Mouse (Mus musculus) layer of hippocampus, adult 8-10 months (tissue): ENCODE measurements around the gene Psmb6. TPM values are rescaled to one million over a fixed set of nuclear protein-coding genes. Genes with fewer than 3 reads are reported as not detected.
"Not testable (repeated sequence)": the region's sequence is repeated elsewhere in the genome, so short reads cannot be mapped to it uniquely, and the experiment has no call there.

Experiments
- DNase-seq, 2 experiments: peaks; one replicate each; pipeline ENCODE4 v3.0.0; 2022; ENCODE audit warnings: low spot score in 2 of 2
- total RNA-seq, 4 experiments: library from RNA; stranded (reverse); gene quantifications; 2 replicates each; pipeline ENCODE4 v1.2.4; 2022

The Psmb6 gene
- total RNA-seq, 4 experiments from 2014 or later: 176 to 204 (median 189) TPM

DNA sequence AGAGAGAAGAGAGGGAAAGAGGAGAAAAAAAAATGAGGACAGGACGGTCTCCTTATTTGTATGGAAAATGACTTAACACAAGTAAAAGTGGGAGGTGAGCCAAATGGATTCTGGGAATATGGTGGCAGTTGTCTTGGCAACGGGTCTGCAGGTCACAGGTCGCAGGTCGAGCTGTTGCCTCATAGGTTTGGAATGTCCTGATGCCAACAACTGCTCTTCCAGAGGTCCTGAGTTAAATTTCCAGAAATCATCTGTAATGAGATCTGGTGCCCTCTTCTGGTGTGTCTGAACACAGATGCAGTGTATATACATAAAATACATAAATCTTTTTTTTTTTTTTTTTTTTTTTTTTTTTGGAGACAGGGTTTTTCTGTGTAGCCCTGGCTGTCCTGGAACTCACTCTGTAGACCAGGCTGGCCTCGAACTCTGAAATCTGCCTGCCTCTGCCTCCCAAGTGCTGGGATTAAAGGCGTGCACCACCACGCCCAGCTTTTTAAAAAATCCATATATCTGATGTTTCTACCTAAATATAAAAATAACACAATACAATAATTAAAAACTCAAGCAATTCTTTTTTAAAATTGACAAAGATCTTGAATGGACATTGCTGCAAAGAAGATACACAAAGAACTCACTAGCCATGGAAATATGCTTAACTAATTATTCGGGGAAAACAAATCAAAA is 1.7 kb upstream of the Psmb6 start:
- not testable (repeated sequence) for DNase-seq

DNA sequence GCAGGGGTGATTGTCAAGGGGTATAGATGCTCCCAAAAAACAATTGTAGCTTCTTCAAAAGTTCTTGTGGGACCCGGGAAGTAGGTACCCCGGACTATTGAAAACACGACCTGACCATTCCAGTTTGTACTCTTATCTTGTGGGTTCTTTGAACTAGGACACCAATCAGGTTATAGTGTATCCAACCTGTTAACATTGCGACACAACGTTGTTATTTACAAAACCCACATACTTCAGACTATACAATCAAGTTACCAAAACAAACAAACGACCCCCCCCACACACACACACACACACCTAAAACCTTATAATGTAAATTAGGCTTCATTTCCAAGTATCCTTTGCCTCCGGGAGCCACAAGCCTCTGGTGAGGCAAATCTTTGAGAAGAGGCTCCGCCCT is 385 bp upstream of the Psmb6 start:
- DNase-seq: no peak

DNA sequence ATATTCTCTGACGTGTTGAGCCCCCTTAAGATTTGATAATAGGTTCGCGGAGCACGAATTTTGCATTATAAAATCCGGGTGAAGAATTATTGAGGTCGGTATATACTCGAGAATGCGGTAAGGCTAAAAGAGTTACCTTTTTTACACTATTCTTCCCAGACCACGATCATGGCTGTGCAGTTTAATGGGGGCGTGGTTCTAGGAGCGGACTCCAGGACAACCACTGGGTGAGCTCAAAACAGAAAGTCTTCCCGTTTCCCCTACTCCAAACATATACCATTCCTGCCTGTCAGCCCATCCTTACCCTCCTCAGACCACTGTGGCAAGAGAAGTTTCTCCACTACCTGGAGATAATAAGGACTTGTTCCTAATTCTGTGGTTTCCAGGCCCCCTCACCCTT is 559 bp downstream of the Psmb6 start:
- DNase-seq: no peak

DNA sequence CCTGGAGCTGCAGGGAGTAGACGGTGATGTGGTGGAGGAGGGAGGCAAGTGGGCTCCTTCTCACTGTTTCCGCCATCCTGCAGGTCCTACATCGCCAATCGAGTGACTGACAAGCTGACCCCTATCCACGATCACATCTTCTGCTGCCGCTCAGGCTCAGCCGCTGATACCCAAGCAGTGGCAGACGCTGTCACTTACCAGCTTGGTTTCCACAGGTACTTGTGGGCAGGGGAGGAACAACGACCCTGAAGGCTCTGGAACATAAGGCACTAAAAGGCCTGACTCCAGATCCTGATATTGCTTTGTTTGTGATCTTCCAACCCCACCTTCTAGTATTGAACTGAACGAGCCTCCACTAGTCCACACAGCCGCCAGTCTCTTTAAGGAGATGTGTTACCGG is 1.0 kb downstream of the Psmb6 start:
- no peak for DNase-seq

GRCm38 (mm10) chr11:70528610-70529009 is 3.4 kb downstream of the Psmb6 start:
- no peak for DNase-seq

- not testable (repeated sequence) for DNase-seq
Observed at GRCm38 (mm10) chr11:70531065-70531464, 5.9 kb downstream of the Psmb6 start.

DNA sequence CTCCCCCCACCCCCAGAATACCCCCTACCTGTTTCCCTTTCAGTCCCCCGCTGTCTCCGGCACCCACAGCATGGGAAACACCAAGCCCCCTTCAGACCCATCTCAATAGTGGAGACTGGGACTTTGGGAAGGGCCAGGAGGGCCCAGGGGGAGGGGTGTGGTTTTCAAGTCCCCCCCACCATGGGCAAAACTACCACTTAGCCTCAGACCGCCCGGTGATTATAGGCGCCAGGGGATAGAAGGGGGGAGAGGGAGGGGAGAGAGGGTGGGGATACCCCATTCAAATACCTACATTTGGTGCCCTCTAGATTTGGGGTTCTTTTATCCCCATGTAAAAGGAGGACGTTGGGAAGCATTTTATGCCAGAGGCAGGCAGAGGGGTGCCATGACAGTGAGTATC is 7.7 kb downstream of the Psmb6 start, which contains the start of gene Gm40193:
Gene Gm40193 (minus strand): TSS at position 101 of the 400 bp plus-strand sequence.
- DNase-seq: no peak

GRCm38 (mm10) chr11:70539423-70539822 is 14.3 kb downstream of the Psmb6 start:
- no peak for DNase-seq

DNA sequence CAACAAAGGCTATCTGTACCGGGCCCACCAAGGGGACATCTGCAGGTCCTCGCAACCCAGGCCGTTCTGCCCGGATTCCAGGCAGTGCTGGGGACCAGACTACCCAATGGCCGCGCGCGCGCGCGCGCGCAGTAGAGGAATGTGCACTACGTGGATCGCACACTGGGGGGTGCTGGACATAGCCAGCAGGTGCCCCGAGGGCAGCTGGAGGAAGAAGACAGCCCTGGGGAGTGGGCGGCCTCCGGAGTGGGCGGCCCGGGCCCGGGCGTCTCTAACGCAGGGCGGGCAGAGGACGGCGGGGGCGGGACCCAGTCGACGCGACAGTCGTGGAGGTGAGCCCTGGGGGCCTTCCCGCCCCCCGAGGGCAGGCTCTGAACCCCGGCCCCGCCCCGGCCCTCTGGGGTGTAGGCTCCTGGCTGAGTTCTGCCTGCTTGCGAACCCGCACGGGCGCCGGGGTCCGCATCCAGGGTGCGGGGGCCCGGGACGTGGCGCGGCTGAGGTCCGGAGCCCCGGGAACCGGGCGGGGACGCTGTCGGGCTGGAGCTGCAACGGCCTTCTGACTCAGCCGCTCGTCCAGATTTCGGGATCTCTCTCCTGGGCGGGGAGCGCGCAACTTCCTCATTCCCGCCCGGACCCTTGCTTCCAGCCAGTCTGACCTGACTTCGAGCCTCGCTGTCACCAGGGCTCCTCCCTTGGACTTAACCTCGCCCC is 14.9 kb downstream of the Psmb6 start, which contains the start of gene Pld2:
Gene Pld2 (plus strand): TSS at position 188 of the 711 bp plus-strand sequence.
- DNase-seq: peak; percentile 63 to 64

DNA sequence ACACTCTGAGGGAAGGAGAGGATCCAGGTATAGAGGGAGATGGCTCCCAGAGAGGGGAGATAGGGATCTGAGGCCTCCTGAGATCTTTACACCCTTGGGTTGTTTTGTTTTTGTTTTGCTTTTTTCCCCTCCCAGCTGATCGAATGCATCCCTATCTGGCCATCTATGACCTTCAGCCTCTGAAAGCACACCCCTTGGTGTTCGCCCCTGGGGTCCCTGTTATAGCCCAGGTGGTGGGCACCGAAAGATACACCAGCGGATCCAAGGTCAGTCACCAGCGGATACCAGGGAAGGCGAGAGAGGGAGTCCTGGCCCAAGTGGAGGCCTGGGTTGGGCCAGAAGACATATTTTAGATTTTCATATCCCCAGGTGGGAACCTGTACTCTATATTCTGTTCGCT is 15.8 kb downstream of the Psmb6 start:
- DNase-seq: no peak

DNA sequence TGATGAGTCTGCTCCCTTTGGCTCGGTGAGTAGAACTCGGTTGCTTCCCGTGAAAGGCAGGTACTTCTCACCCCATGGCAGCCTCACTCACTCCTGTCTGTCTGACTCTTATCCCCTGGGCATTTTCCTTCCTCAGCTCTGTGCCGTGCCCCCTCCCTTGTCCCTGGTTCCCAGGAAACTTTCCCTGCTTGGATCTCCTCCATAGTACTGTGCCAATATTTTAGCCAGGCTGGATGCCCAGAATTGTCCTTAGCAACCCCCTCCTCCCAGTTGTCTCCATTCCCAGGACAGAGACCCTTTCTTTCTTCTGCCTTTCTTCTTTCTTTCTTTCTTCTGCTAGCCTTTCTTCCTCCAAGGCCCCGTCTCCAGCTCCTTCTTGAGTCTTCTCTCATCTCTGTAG is 16.2 kb downstream of the Psmb6 start:
- DNase-seq: no peak

DNA sequence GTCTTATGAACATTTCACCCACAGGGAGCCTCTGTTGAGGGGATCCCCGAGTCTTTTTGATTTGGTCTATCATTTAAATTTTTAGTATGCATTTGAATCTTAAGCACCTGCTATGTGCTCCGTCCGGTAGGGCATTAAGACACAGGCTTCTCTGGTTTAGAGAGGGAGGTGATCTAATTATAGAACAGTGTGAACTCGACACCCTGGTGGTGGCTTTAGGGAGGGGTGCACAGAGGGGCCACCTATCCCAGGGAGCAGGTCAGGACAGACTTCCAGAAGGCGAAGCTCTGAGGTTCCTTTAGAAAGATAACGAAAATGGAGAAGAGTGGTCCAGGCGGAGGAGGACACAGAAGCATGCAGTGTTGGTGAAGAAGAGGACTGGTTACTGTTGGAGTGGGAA is 19.3 kb downstream of the Psmb6 start:
- DNase-seq: no peak

DNA sequence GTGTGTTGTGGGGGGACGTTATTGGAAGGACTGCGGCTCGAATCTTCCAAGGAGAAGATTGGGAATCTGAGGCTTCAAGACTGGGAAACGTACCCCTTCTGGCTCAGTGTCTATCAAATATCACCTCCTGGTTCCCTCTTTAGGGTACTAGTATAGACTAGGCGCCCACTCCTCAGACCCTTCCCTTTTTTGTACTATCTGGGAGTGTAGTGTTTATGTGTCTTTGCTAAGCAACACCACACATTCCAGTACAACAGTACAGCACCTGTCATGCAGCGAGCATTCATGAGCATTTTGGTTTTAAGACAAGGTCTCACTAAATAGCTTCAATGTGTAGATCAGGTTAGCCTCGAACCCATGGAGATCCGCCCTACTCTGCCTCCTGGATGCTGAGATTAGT is 26.4 kb downstream of the Psmb6 start:
- DNase-seq: no peak

DNA sequence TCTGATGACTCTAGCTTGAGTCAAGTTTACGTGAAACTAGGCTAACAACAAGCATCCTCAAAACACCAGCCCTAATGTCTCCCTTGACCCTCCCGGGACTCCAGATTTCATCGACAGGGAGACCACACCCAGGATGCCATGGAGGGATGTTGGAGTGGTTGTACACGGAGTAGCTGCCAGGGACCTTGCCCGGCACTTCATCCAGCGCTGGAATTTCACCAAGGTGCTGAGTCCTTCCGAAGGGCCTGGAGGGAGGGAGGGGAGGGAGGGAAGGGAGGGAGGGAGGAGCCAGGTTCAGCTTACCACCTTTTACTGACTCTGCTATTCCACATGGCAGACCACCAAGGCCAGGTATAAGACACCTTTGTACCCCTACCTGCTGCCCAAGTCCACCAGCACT is 28.8 kb downstream of the Psmb6 start:
- no peak for DNase-seq

GRCm38 (mm10) chr11:70557545-70557944 is 32.4 kb downstream of the Psmb6 start:
- DNase-seq: no peak

DNA sequence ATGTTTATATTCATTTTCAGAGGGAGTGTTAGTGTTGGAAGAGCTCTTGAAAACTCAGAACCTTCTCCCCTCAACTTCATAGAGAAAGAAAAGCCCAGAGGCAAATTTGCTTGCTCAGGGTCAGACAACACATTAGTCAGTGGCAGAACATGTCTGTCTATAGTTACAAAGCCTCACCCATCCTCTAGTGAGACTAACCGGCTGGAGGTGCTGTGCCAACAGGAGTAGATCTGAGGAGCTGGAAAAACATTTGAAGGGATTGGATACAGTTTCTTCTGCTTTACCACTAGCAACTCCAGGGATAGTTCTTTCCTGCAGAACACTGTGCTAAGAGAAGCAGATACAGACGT is 36.7 kb downstream of the Psmb6 start:
- no peak for DNase-seq

DNA sequence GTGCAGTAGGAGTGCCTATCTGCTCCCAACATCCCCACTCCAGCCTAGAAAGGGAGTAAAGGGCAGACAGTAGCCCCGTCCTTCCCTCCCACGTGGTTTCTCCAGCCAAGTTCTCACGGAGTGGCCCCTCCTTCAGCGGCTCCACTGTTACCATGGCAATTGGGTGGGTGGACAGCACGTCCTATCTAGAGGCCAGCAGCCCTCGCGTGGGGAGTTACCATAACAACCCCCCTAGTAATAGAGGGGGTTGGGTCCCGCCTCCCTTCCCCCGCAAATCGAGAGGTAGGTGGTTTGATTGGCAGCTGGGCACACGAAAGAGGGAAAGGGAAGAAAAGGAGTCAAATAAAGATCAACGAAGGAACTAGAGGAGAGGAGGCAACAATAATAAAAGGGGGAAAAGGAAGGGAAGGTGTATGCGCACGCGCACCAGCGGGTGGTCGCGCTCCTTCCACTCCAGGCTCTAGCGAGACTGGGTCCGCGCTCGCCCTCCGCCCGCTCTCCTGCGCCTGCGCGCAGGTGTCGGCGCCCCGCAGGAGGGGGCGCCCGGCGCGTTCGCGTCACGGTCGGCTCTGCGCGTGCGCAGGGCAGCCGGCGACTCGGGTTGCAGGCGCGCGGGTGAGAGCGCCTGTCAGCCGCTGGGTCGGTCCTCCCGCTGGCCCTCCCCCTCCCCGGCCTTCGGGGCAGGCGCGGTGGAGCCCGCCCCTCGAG is 37.3 kb downstream of the Psmb6 start, which contains the start of gene Mink1:
Gene Mink1 (plus strand): TSS at position 595 of the 708 bp plus-strand sequence.
- peak; percentile 86 to 92 for DNase-seq

GRCm38 (mm10) chr11:70562995-70563469 is 37.9 kb downstream of the Psmb6 start:
- no peak for DNase-seq

DNA sequence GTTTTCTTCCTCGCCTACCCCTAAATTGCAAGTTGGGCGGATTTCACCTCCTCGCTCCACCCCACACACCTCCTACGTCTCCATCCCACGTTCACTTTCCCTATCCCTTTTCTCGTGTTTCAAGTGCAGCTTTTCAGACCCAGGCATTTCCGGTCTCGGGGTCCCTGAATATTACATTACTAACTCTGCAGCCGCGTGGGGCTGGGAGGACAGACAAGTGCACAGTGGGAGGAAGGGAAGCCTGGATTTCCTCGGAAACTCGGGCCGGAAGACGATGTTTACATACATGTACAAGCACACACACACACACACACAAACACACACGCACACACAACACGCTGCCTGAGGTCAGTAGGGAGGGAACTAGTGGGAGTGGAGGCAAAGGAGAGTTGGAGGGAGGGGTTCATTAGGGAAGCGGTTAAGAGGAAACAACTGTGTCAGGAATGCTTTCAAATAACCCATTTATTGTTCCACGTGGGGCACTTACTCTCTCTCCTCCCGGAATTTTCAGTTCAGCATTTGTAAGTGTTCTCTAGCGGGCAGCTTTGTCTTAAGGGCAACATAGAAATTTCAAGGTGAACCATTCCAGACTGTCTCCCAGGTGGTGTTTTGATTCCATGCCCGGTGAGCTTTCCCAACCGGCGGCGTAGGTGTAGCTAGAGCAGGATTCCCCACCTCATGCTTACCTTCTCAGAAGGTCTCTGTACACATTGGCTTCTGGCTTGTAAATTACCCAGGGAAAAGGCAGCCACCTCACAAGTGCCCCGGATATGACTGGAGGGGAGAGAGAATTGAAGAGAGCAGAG is 38.5 kb downstream of the Psmb6 start:
- no peak for DNase-seq

- DNase-seq: no peak
Observed at GRCm38 (mm10) chr11:70564276-70564873, 39.2 kb downstream of the Psmb6 start.

GRCm38 (mm10) chr11:70566586-70566985 is 41.4 kb downstream of the Psmb6 start:
- no peak for DNase-seq
